Mouse (Mus musculus) cerebellum, adult 8-10 months (tissue): ENCODE data around the gene Pdgfd.
"Not testable (repeated sequence)": the region's sequence is repeated elsewhere in the genome, so short reads cannot be mapped to it uniquely, and the experiment has no call there.

ENCODE experiments used
- DNase-seq: peaks from one replicate; pipeline ENCODE4 v3.0.0; 2022

Gene Pdgfd

DNA sequence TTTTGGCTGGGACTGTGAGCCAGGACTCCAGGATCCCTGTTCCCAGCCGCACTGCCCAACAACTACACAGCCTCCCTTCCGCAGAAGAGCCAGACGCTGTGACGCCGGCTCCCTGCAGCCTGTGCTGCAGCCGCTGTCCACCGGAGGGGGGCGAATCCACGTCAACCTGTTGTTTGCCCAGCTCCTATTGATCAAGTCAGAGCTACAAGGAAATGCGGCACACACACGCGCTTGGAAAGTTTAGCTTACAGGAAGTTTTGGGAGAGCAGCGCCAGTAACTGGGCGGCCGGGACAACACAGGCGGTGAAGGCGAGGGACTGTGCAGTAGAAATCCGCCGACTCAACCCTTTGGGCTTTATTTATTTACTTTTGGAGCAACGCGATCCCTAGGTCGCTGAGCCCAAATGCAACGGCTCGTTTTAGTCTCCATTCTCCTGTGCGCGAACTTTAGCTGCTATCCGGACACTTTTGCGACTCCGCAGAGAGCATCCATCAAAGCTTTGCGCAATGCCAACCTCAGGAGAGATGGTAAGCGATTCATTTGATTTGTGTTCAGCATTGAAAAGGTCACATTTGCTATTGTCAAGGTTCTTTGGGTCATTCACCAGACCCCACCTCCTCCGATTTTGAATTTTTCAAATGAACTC lies at the start of gene Pdgfd:
TSS of gene Pdgfd (plus strand) at position 194 of the 647 bp plus-strand sequence.
- DNase-seq: no peak

DNA sequence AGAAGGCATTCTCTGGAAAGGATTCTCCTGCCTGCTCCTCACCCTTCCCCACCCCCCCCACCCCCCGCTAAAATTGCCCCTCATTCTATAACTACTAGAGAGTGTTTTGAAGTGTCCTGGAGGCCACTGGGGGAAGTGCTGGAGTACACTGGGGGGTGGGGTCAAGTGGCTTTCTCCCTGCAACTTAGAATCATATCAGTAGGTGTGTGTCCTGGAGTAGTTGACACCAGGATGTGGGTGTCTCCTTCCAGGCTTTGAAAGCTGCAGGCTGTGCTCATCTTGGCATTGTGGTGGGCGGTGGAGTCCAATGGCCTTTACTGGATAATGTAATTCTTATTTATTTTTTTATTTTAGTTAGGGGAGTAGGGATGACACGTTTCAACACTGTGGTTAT lies 651 bp downstream of the Pdgfd start:
- no peak for DNase-seq

DNA sequence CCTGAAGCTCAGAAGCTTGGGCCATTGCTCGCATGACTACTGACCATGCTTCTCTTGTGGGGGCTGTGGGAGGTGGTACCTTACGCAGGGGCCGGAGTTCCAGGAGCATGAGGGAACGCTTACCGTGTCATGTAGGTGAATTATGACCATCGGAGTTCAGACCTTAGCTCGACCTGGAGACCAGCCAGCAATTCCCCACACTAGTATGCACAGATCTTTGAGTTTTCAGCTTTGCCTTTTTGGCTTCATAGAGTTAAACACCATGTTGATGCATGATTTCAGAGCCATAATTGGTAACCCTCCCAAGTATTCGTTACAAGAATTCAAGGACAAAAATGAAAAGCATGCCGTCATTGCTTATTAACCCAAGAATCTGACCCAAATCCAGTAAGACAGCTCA lies 2.6 kb downstream of the Pdgfd start:
- no peak for DNase-seq

DNA sequence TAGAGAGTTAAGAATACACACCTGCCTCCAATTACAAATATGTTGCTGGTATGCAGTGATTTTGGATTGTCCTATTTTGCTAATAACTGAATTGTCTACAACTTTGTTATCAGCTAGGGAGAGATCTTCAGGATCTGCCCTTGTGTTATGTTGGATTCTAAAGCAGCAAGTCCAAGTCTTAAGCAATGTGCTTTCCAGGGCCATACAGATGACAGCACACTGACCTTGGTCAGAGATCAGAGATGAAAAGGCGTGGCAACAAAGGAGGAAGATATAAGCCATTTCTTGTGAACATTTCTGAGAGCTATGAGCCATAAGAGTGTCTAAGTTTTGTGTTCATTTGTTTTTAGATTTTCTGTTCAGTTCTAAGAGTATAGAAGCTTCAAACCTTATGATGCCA lies 4.9 kb downstream of the Pdgfd start:
- no peak for DNase-seq

DNA sequence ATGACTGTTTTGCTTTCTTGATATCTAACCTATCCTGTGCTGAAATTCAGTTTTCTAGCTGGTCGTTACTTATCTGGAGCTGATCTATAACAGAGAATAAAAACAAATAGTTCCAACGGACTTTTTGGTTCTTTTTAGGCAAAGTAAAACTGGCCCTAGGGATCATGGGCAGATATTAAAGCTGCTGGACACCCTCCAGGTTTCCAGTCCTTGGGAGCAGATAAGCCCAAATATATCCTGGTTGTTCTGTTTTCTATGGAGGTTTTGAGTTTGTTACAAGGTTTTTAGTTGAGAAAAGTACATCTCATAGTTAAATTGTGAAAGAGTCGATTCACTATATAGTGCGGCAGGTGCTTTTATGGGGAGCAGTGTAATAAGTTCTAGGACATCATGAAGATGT lies 7.3 kb downstream of the Pdgfd start:
- DNase-seq: no peak

DNA sequence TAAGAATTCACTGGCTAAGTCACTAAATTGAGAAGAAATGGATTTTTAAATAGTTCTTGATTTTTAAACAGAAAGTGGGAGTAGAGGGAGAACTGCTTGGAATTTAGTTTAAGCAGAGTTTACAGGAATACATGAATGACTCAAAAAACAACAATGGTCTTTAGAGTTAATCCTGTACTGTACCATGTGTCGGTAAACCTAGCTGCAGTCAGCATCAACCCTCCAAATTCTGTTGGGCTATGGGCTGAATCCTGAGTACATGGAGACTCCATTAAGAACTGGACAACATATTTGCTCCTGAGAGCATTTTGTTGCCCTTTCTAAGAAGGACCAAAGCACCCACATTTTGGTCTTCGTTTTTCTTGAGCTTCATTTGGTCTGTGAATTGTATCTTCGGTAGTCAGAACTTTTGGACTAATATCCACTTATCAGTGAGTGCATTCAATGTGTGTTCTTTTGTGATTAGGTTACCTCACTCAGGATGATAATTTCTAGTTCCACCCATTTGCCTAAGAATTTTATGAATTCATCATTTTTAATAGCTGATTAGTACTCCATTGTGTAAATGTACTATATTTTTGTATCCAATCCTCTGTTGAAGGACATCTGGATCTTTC lies 14.0 kb downstream of the Pdgfd start:
- DNase-seq: no peak

DNA sequence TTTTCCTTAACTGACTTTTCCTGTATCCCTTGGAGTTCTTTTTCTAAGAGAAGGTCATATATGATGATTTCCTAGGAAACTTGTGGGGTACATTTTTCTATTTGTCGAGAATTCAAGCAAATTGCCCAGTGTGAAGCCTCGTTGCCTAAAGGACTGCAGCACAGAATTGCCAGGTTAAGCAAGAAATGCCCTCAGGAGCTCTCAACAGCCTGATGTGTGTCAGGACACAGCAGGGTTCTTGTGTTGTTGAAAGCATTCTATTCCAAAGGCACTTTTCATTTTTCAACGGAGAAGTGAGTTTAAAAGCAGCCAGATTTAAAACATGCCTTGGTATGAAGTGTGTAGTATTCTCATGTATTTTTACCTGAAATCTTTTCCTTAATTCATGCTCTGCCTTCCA lies 19.6 kb downstream of the Pdgfd start:
- DNase-seq: no peak

DNA sequence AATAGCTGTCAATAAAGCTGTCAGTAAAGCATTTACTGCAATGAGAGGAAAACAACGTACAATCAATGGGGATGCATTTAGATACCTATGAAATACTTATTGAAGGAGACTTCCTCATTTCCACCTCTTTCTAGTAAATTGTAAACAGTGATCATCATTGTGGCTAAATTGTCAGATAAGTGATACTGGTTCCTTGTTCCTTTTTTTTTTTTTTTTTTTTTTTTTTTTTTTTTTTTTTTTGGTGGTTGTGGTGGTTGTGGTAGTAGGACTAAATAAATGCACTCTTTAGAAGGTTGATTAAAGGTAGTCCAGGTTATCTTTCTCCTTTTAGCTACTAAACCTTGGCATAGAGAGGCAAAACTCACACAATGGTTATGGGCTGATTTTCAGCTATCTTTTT lies 25.0 kb downstream of the Pdgfd start:
- DNase-seq: no peak

DNA sequence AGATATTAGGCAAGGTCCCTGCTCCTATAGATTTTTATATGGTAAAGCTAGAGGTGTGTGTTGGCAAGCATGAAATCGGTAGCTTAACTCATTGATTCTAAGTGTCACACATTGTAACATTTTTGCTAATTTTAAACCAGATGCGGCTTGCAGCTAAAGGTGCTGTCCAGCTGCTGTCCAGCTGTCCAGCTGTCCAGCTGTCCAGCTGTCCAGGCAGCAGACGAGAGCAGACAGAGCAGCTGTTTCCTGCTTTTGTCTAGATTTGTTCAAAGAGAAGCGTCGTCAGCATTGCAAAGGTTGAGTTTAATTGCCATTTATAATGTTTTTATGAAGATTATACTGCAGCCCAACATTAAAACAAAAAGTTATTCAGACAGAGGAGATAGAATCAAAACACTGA lies 44.5 kb downstream of the Pdgfd start:
- DNase-seq: no peak

DNA sequence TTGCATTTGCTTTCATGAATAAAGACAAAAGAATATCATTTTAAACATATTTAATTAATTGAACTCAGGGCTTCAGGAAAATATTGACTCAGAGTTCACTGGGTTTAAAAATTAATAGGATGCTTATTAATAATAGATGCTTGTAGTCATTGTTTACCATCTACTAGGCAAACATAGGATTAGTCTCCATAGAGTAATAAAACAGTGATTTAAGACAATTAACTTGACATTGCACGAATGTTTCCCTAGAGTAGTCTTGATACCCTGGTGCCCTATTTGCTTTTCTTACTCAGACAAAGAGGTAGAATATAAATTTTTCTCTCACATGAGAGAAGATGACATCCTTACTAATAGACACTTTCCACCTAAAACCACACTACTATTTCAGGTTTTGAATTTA lies 49.1 kb downstream of the Pdgfd start:
- DNase-seq: no peak

DNA sequence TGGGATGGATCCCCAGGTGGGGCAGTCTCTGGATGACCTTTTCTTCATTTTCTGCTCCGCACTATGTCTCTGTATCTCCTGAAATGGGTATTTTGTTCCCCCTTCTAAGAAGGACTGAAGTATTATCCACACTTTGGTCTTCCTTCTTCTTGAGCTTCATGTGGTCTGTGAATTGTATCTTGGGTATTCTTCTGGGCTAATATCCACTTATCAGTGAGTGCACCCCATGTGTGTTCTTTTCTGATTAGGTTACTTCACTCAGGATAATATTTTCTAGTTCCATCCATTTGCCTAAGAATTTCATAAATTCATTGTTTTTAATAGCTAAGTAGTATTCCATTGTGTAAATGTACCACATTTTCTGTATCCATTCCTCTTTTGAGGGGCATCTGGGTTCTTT lies 67.6 kb downstream of the Pdgfd start:
- not testable (repeated sequence) for DNase-seq

DNA sequence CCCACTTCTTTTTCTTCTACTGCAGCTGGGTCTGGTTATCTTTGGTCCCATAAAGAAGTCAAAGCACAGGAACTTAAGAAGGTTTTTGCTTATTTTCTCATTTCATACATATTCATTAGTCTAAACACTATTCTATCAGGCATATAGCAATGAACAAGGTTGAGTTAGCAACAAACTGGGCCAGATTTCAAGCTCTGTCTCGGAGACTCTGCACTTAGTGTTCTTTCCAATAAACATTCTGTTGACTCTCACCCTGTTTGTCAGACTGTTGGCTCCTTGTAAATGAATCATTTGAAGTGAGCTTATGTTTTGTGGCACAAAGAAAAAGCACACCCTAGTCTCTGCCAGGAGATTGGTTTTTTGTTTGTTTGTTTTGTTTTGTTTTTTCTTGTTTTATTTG lies 81.9 kb downstream of the Pdgfd start:
- DNase-seq: no peak

DNA sequence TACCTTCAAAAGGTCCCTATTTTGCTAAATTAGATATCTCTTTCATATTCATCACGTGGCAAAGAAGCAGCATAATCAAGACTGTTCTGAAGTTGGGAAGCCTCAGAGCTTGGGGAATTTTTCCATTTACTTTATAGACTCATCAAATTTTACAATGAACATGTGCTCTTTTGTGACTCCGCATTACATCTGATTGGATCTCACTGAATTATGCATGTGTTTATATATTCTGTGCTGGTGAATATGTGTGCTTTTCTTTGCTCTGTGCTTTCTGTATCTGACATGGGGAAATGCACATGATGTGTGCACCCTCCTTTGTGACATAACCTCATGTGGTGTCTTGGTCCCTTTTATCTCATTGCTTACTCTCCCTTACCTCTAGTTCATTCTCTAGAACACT lies 83.6 kb downstream of the Pdgfd start:
- no peak for DNase-seq

DNA sequence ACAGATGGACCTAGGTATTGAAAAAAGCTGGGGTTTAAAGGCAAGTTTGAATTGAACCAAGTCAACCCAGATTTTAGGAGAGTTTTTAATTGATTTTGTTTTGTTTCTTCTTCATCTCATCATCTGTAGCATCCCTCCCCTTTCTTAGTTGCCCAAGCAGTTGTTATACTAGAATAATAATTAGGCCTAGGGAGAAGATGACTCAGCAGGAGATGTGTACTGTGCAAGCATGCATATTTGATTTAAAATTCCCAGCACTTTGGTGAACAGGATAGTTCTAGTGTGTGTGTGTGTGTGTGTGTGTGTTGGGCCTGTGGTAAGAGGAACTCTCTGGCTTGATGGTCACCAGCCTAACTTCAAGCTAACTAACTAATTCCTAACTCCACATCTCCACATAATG lies 88.7 kb downstream of the Pdgfd start:
- DNase-seq: no peak

DNA sequence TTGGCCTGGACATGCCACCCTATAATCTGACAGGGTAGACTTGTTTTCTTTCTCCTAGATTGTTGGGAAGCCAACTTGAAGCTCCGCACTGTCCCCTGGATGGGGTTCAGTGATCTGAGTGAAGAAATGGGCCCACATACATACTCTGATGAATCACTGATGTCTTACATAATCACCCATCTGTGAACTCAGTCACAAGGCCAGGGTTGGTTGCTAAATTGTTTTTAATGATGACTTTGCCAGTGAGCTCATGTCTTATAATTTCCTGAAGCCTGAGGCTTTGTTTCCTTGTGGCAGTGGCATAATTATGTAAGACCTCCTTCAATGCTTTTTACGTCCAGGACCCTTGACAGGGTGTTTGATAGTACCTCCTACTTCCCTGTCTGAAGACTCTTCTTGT lies 96.4 kb downstream of the Pdgfd start:
- DNase-seq: no peak

DNA sequence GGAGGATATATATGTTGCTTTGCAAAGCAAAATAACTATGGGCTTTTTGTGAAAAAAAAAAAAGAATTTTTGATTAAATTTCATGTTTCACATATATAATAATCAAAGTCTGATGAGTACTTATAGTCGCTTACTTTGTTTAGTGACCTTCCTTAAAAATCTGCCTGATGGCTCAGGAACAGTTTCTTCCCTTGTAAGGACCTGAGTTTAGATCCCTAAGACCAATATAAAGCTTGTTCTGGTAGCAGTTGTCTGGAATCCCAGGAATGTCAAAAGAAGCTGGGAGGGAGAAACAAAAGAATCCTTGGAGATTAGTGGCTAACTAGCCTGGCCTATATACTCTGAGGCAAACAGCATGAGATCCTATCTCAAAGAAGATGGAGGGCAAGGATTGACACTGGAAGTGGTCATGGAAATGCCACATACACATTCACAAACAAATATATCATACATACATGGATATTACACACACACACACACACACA lies 101.5 kb downstream of the Pdgfd start, which contains the start of gene Ddi1:
TSS of gene Ddi1 (minus strand) at position 51 of the 485 bp plus-strand sequence.
- DNase-seq: no peak

DNA sequence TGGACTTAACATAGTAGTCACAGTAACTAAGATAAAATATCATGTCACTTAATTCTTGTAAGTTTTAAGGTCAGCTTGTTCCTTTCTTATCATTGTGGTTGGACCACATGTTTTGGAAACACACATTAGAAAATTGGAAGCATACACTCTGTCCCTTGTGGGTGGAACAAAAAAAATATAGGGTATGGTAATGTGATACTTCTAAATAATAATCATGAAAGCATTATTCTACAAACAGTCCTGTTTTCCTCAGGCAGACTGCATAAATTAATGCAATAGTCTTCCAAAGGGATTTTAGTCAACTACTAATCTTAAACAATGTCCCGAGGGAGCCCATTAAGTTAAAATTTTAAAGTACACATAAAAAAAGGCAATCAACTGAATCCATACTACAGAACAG lies 108.0 kb downstream of the Pdgfd start:
- no peak for DNase-seq

DNA sequence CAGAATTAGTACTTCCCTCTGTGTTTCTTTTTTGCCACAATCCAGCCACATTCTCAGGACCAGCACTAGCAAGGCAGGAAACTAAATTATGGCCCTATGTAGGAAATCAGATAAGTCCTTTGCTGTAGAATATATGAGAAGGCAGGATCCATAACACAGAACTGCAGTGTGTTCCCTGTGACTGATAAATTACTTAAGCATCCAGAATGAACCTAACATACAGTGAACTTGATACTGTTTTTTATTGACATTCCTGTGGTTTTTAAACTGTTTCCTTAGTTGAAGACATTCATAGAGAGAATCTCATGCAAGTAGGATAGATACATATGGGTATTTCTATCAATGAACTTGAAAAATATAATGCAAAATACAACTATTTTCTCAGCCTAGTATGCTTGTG lies 109.1 kb downstream of the Pdgfd start:
- no peak for DNase-seq

DNA sequence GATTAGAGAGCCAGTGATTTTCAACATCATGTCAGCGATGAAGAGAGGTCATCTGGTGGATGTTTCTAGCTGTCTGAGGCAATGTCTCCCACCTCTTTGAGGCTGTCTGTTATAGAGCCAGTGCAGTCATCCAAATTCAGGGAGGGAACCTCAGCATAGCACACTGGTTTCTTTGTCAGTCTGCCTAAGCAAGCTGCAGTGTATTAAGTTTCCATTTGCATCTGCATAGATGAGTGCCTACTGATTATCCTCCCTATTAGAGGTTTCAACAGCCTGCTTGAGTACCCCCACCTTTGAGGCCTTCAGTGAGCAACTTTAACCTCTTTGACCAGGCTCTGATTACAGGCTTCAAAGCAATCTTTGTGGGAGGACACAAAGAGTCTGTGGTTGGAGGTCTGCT lies 118.4 kb downstream of the Pdgfd start:
- no peak for DNase-seq

DNA sequence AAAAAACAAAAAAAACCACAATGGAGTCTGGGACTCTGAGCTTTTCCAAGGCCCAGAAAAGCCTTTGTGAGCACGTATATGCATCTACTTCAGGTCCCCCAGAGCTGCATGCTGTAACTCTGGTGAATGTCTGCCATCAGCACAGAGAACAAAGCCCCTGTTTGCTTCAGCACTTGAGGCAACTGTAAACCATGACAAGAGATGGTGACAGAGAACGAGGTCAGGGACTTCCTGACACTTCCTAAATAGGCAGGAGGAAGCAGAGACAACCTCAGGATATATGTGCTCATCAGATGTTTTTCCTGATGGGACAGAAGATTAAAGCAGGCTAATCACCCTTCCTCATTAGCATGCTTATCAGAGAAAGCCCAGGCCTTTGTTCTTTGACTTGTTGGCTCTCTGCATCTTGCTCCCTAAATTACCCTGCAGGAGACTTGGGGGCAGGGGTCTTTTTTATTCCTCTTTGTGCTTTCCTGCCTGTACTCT lies 120.9 kb downstream of the Pdgfd start:
- DNase-seq: no peak

DNA sequence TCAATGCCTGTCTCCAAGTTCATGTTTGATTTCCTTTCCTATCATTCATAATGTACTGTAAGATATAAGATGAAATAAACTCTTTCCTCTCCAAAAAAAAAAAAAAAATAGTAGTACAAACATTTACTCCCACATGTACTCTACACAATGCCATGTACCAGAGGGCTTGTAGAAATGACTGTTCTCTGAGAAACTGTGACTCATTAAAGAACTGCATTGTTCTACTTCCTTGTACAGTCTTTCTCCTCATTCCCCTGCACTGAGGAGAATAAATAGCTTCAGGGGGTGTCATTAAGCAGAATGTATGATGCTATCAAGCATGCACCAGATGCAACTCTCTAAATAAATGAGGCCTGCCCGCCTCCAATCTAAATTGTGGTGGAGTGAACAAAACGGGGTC lies 130.2 kb downstream of the Pdgfd start:
- DNase-seq: no peak

DNA sequence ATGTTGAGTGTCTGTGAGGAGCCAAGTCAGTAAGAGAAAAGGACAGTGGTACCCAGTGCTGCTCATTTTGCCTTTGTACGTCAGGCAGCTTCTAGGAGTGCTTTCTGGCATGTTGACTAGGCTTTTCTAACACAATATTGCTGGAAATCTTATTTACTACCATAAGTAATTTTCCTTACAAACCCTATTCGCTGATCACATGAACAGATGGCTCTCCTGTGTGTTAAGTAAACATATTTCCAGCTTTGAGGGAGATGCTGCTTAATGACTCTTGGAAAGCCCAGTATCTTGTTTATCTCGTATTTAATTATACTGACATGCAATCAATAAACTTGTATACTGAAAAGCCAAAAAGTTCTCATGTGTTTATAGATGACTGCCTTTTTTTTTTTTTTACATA lies 133.7 kb downstream of the Pdgfd start:
- DNase-seq: no peak

DNA sequence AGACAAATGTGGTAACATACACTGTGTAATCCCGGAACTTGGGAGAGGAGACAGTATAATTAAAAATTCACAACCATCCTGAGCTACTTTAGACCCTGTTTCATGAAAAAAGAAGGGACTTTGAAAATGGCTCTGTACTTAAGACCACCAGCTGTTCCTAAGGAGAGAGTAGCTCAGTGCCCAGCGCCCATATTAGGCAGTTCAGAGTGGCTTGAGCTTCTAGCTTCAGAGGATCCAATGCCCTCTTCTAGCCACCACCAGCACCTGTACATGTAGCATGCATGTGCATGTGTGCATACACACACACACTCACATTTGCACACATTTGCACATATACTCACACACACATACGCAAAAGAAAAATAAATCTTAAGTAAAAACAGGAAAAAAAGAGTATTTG lies 136.2 kb downstream of the Pdgfd start:
- DNase-seq: no peak

DNA sequence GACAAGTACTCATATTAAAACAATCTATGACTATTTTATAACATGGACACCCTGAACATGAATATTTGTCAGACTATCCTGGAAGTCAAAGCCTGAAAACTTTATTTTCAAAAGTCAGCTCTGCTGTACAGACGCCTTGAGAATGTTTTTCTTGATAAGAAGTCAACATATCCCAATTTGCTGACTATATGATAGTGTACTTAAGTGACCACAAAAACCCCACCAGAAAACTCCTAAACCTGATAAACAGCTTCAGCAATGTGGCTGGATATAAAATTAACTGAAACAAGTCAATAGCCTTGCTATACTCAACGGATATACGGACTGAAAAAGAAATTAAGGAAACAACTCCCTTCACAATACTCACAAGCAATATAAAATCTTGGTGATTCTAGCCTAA lies 137.5 kb downstream of the Pdgfd start:
- DNase-seq: no peak

DNA sequence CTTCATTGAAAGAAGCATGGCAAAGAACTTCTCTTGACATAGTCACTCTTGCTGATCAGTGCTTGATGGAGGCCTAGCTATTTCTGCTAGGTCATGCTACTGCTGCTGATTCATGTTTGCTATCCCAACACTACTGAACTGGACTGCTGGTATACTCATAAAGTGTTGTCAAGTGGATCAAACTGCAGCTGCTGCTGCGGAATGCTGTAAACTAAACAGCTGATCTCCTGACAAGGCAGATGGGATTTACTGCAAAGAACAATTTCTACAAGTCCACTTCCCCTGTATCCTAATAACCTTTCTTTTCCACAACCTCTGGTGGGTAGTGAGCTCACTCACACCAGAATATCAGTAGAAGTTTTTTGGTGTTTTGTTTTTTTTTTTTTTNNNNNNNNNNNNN lies 148.7 kb downstream of the Pdgfd start:
- no peak for DNase-seq
